Mouse (Mus musculus) hindbrain, postnatal 0 days (tissue): ENCODE measurements around the gene Igfbp3. TPM values are rescaled to one million over a fixed set of nuclear protein-coding genes. Genes with fewer than 3 reads are reported as not detected.

Experiments
- ATAC-seq: fragments of 200-750 bp; cut with Nextera tagmentation; 2 replicates; pipeline ENCODE4 v1.8.0; 2017; ENCODE audit warnings: mild to moderate bottlenecking, moderate TSS enrichment, moderate library complexity
- DNase-seq: peaks from one replicate; pipeline ENCODE4 v3.0.0-alpha.2; 2015; ENCODE audit warnings: low spot score
- H3K27ac ChIP-seq: fragments of 300-500 bp; sonication (generic); 2 replicates; pipeline ENCODE4 v1.5.1; 2014; ENCODE audit warnings: mild to moderate bottlenecking
- H3K27me3 ChIP-seq: fragments of 300-500 bp; sonication (generic); 2 replicates; pipeline ENCODE4 v1.6.1; 2014; ENCODE audit warnings: low read length, mixed read lengths; ENCODE audit not compliant: insufficient read depth
- H3K36me3 ChIP-seq: fragments of 300-500 bp; sonication (generic); 2 replicates; pipeline ENCODE4 v1.6.1; 2014; ENCODE audit warnings: low read length, mixed read lengths; ENCODE audit not compliant: insufficient read depth
- H3K4me1 ChIP-seq: fragments of 300-500 bp; sonication (generic); 2 replicates; pipeline ENCODE4 v1.6.1; 2014; ENCODE audit warnings: antibody characterized with exemption, low read length, mixed read lengths; ENCODE audit not compliant: insufficient read depth
- H3K4me2 ChIP-seq: fragments of 300-500 bp; sonication (generic); 2 replicates; pipeline ENCODE4 v1.6.1; 2014; ENCODE audit warnings: low read depth, mild to moderate bottlenecking, low read length, moderate library complexity, mixed read lengths
- H3K4me3 ChIP-seq: fragments of 300-500 bp; sonication (generic); 2 replicates; pipeline ENCODE4 v1.5.1; 2014; ENCODE audit warnings: low read length
- H3K9ac ChIP-seq: fragments of 300-500 bp; sonication (generic); replicated peaks from 2 replicates; pipeline ENCODE4 v1.6.1; 2014; ENCODE audit warnings: mild to moderate bottlenecking, low read length, moderate library complexity, mixed read lengths
- H3K9me3 ChIP-seq: fragments of 300-500 bp; sonication (generic); 2 replicates; pipeline ENCODE4 v1.6.1; 2016; ENCODE audit warnings: low read length, mixed read lengths
- CTCF ChIP-seq: IDR thresholded peaks from 2 replicates; pipeline ENCODE4 v1.5.1; 2016; ENCODE audit warnings: antibody characterized with exemption, control low read depth, low read depth
- WGBS: fragments of 180-500 bp; shearing (Covaris S2); extraction: QIAGEN DNeasy Blood & Tissue Kit; methylation state at CpG from one replicate; pipeline ENCODE4 v1.1.7; 2014; 5-methylcytosine and 5-hydroxymethylcytosine counted together
- polyA plus RNA-seq: library from polyadenylated mRNA; unstranded; fragments of >200 nt; fragmentation: Nextera tagmentation; extraction: Ambion mirVana; gene quantifications from 2 replicates; pipeline ENCODE4 v1.2.1, GENCODE M21; 2015
- total RNA-seq: library from RNA; depleted of rRNA; stranded (reverse); fragments of >200 nt; gene quantifications from 2 replicates; pipeline ENCODE4 v1.2.3, GENCODE M21; 2014

Gene Igfbp3
- total and polyA plus RNA-seq, 2 experiments from 2014 or later = 24.6 to 35.7 TPM

DNA sequence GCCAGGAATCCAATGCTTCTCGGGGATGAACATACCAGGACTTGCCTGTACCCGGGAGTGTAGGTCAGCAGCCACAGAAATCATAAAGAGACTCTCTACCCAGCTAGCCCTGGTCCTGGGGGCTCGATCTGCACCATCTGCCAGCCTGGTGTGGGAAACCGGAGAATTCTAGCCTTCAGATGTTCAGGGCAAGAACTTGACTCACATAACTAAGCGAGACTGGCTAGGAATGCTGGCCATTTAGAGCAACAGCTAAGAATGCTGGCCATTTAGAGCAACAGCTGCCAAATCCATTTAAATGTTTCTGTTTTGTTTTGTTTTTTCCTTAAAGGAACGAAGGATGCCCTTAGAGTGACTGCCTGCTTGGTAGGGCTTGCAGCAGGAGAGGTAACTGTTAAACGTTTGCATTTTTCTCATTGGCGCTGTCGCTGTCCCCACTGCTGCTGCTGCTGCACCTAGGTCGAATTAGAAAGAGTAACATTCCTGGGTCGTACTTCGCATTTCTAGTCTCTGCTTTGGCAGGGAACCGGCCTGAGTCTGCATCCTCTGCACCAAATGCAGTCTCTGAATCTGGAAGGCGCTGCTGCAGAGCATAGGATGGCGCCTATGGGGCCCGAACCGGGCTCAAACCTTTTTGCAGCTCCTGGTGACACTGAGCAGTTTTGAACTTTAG, 1.5 kb downstream of the Igfbp3 start:
- Histone ChIP-seq H3K4me2 (peak overlapping the region; percentile 76), H3K4me1 (0 out of 2 replicates have a peak, but pooled peaks cover 4% of the 10 kb centered on the region), H3K9me3 (no peaks in the 10 kb centered on the region), H3K36me3 (peaks cover 10% of the 10 kb centered on the region; the same call in 1 of the 2 replicates), H3K4me3 (peak overlapping the region; percentile 62), H3K27me3 (no peaks in the 10 kb centered on the region), H3K9ac (peak overlapping the region; percentile 66; the same call in 1 of the 2 replicates), H3K27ac (no peak overlapping the region)
- DNase-seq = no peak
- no peak for TF ChIP-seq CTCF
- 14% methylated on average over 17 of the region's 17 CpGs for WGBS
- ATAC-seq = no peak

DNA sequence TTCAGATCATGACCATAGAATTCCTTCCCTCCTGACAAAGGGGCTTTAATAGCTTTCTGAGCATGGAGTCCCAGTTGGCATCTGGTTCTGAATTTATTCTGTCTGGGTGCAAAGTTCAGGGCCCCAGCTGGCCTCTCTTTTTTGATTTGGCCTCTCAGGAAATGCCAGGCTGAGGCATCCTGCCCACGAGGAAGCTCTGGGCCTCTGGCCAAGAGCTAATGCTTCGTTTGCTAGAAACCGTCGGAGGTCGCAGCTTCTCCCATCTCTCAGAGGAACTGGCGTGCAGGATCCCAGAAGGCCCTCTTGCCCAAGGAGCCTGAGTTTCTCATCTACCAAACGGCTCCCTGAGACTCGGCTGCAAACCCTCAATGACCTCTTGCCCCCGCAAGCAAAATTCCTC, 2.5 kb downstream of the Igfbp3 start:
- 0 out of 2 replicates have a peak, but pooled peaks cover 4% of the 10 kb centered on the region for H3K4me1 ChIP-seq
- ATAC-seq (no peak), DNase-seq (peak; percentile 63)
- H3K4me3 ChIP-seq = no peak overlapping the region
- H3K9ac ChIP-seq = no peak overlapping the region
- peaks cover 10% of the 10 kb centered on the region; the same call in 1 of the 2 replicates for H3K36me3 ChIP-seq
- 12% methylated on average over 9 of the region's 9 CpGs for WGBS
- H3K27ac ChIP-seq = no peak overlapping the region
- no peak for TF ChIP-seq CTCF
- no peaks in the 10 kb centered on the region for H3K9me3 ChIP-seq
- peak overlapping the region; percentile 76 for H3K4me2 ChIP-seq
- H3K27me3 ChIP-seq = no peaks in the 10 kb centered on the region

- 17% methylated on average over 6 of the region's 6 CpGs for WGBS
- peak; percentile 85 for DNase-seq
- Histone ChIP-seq H3K4me2 (peak overlapping the region; percentile 76; the same call in 1 of the 2 replicates), H3K36me3 (peaks cover 10% of the 10 kb centered on the region; the same call in 1 of the 2 replicates), H3K9ac (no peak overlapping the region), H3K4me1 (0 out of 2 replicates have a peak, but pooled peaks cover 4% of the 10 kb centered on the region), H3K27me3 (no peaks in the 10 kb centered on the region), H3K27ac (no peak overlapping the region), H3K9me3 (no peaks in the 10 kb centered on the region), H3K4me3 (no peak overlapping the region)
- TF ChIP-seq CTCF = peak; percentile 90
- ATAC-seq = peak; percentile 25; the same call in 1 of the 2 replicates
Measured at GRCm38 (mm10) chr11:7210343-7210742, 3.4 kb downstream of the Igfbp3 start.

DNA sequence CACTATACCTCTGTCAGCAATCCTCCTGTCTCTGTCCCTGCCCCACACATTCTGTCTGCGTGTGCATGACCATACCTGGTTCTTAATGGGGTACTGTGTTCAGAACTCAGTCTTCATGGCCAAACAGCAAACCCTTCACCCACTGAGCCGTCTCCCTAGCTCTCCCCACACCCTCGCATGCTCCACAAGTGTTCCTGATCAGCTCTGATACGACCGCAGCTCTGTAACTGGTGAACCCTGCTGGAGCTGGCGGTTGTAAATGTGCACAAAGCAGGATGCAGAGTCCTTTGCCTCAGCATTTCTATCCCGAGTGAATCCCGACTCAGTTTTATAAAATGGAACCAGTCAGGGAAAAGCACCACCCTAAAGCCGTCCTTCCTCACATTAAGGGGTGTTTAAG, 9.9 kb downstream of the Igfbp3 start:
- ATAC-seq = no peak
- no peak for DNase-seq
- H3K27me3 ChIP-seq = no peaks in the 10 kb centered on the region
- TF ChIP-seq CTCF = no peak
- H3K27ac ChIP-seq = no peak overlapping the region
- no peaks in the 10 kb centered on the region for H3K9me3 ChIP-seq
- no peaks in the 10 kb centered on the region for H3K4me1 ChIP-seq
- peaks cover 10% of the 10 kb centered on the region; the same call in 1 of the 2 replicates for H3K36me3 ChIP-seq
- no peak overlapping the region for H3K4me3 ChIP-seq
- no peak overlapping the region for H3K9ac ChIP-seq
- 88% methylated on average over 9 of the region's 9 CpGs for WGBS
- no peak overlapping the region for H3K4me2 ChIP-seq

DNA sequence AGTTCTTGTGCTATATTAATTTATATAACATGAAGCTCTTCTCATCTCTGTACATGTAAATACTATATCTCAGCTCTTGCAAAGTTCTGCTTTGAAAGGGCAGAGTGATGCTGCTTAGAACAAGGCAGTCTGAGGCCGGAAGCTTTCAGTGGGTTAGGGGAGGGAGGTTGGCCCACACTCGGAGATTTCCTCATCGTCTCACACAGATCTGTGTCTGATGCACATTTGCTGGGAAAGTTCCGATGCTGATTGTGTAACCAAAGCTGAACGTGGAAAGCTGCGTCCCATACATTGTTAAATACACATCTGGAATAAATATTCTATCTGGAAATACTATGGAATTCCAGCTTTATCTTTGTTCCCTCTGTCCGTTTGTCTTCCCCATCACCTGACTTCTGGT, 11.5 kb downstream of the Igfbp3 start:
- 86% methylated on average over 7 of the region's 7 CpGs for WGBS
- Histone ChIP-seq H3K9me3 (no peaks in the 10 kb centered on the region), H3K27me3 (no peaks in the 10 kb centered on the region), H3K4me3 (no peak overlapping the region), H3K4me1 (no peaks in the 10 kb centered on the region), H3K36me3 (no peaks in the 10 kb centered on the region), H3K4me2 (no peak overlapping the region), H3K9ac (no peak overlapping the region), H3K27ac (no peak overlapping the region)
- ATAC-seq = no peak
- no peak for DNase-seq
- no peak for TF ChIP-seq CTCF

GRCm38 (mm10) chr11:7200393-7200783, 13.3 kb downstream of the Igfbp3 start:
- 79% methylated on average over 9 of the region's 9 CpGs for WGBS
- no peaks in the 10 kb centered on the region for H3K4me1 ChIP-seq
- no peak overlapping the region for H3K9ac ChIP-seq
- H3K27me3 ChIP-seq = no peaks in the 10 kb centered on the region
- no peaks in the 10 kb centered on the region for H3K9me3 ChIP-seq
- ATAC-seq = no peak; the same call in 1 of the 2 replicates
- H3K27ac ChIP-seq = no peak overlapping the region
- H3K4me3 ChIP-seq = no peak overlapping the region
- DNase-seq = no peak
- no peak for TF ChIP-seq CTCF
- no peak overlapping the region for H3K4me2 ChIP-seq
- H3K36me3 ChIP-seq = no peaks in the 10 kb centered on the region
